Mouse (Mus musculus): ENCODE results near the gene Zfp39. TPM values are rescaled to one million over a fixed set of nuclear protein-coding genes. Genes with fewer than 3 reads are reported as not detected.

The Zfp39 gene
- total and polyA plus RNA-seq, 3 experiments: 0.88 to 3.7 (median 2.9) TPM

DNA sequence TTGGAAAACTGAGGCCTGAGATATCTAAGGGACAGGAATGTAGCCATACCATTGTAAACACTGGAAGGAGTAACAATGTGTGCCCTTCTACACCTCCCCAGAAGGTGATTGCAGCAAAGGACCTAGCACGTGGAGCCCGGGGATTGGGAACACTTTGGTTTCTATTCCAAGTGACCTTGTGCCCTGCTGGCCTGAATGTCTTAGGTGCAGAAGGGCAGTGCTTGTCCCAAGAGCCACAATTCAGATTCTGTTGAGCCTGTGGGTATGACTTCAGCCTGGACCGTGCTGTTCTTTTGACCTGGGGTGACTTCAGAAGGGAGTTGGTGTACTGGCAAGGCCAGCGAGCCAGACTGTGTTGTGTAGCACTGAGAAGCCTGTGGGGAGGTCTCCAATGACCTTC is 33.1 kb downstream of the Zfp39 start:
- no peaks in the 10 kb centered on the region for H3K27me3 ChIP-seq (ENCODE audit: control insufficient read depth, insufficient read depth, low read length)
- DNase-seq: no peak
- WGBS: 67% methylated on average over 4 of the region's 4 CpGs
- no peak overlapping the region for H3K9ac ChIP-seq (ENCODE audit: low read depth, low read length)
- no peak overlapping the region for H3K4me3 ChIP-seq
- intact Hi-C loops (cut with DNase I): no loop called here
- no peak overlapping the region for H3K27ac ChIP-seq
- no peak for TF ChIP-seq EP300 (IDR thresholded peaks at IDR 0.05; ENCODE audit: insufficient read depth, low read depth, low read length)
- TF ChIP-seq CTCF (IDR thresholded peaks at IDR 0.05): no peak
- no peak for TF ChIP-seq POLR2A (IDR thresholded peaks at IDR 0.05; ENCODE audit: insufficient read depth, low read depth, low read length)
- H3K4me1 ChIP-seq (ENCODE audit: control insufficient read depth, insufficient read depth, low read length): no peaks in the 10 kb centered on the region; the same call in 1 of the 2 replicates
- no peaks in the 10 kb centered on the region for H3K36me3 ChIP-seq (ENCODE audit: control insufficient read depth, insufficient read depth, low read length)
- no peaks in the 10 kb centered on the region for H3K79me2 ChIP-seq (replicated peaks; ENCODE audit: control insufficient read depth, insufficient read depth, low read length)

DNA sequence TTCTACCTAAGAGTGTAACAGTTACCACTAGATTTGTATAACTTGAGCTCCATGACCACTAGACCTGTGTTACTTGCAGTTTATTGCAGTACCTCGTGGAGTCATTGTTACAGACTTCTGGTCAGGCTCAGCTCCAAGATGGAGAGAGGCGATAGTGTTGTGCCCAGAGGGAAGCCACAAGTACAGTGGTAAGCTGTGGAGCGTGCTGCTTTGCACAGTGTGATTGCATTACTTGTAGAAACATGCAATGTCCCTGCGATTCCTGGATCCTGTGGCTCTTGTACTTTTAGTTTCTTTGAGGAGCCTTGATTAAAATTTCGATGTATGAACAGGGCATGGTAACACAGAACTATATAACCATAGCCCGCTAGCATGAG is 36.1 kb downstream of the Zfp39 start:
- Histone ChIP-seq H3K36me3 (ENCODE audit: control insufficient read depth, insufficient read depth, low read length) (no peaks in the 10 kb centered on the region), H3K4me1 (ENCODE audit: control insufficient read depth, insufficient read depth, low read length) (no peaks in the 10 kb centered on the region; the same call in 1 of the 2 replicates), H3K79me2 (replicated peaks; ENCODE audit: control insufficient read depth, insufficient read depth, low read length) (no peaks in the 10 kb centered on the region), H3K27me3 (ENCODE audit: control insufficient read depth, insufficient read depth, low read length) (no peaks in the 10 kb centered on the region), H3K27ac (no peak overlapping the region), H3K9ac (ENCODE audit: low read depth, low read length) (no peak overlapping the region), H3K4me3 (no peak overlapping the region)
- intact Hi-C loops (cut with DNase I): no loop called here
- TF ChIP-seq POLR2A (IDR thresholded peaks at IDR 0.05; ENCODE audit: insufficient read depth, low read depth, low read length): no peak
- no peak for TF ChIP-seq CTCF (IDR thresholded peaks at IDR 0.05)
- no peak for TF ChIP-seq EP300 (IDR thresholded peaks at IDR 0.05; ENCODE audit: insufficient read depth, low read depth, low read length)
- DNase-seq: no peak
- 82% methylated on average over 6 of the region's 6 CpGs for WGBS

DNA sequence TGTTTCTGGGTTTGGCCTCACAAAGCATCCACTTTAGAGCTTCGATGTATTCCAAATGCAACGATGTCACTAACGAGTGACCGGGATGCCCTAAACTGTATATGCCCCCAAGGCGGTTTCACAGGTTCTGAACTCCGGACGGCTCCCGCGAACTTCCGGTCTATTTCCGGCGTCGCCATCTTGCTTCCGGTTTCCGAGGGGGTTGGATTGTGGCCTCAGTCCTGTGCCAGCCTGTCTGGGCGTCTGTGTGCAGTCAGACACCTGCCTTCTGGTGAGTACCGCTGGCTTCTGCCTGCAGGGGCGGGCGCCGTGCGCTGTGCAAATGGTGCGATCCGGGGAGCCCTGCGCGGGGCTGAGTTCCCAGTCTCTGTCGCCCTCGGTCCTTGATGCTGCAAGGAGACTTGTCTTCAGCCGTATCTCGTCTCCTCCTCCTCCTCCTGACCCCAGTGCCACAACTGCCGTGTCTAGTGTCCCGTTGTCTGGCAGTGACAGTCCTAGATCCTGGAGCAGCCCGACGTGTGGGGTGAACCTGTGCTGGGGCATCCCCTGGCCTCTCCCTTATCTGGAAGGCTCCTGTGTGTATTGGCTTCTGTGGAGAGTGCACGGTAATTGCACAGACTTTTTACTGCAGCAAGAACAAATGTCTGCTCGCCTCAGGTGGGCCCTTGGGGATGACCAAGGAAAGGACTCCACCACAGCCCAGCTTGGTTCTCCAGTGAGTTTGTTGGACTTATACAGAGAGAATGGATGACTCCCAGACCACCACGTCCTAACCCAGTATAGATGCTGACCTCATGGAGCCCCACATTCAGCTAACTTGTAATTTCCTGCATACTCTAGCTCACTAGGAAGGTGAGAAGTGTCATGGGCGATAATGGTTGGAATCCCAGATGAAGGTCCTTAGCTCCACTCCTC is 36.7 kb downstream of the Zfp39 start, which contains the start of gene 2810021J22Rik:
Gene 2810021J22Rik, plus strand, starts transcription at position 178 of the 915 bp plus-strand sequence.
- no peaks in the 10 kb centered on the region for H3K79me2 ChIP-seq (replicated peaks; ENCODE audit: control insufficient read depth, insufficient read depth, low read length)
- intact Hi-C loops (cut with DNase I): no loop called here
- peak within 1 kb of the TSS; percentile 55 for H3K4me3 ChIP-seq
- TF ChIP-seq EP300 (IDR thresholded peaks at IDR 0.05; ENCODE audit: insufficient read depth, low read depth, low read length) (no peak), CTCF (IDR thresholded peaks at IDR 0.05) (peak; percentile 35), POLR2A (IDR thresholded peaks at IDR 0.05; ENCODE audit: insufficient read depth, low read depth, low read length) (peak; percentile 36; the same call in 1 of the 2 replicates)
- no peaks in the 10 kb centered on the region for H3K36me3 ChIP-seq (ENCODE audit: control insufficient read depth, insufficient read depth, low read length)
- 5% methylated on average over 37 of the region's 37 CpGs for WGBS
- DNase-seq: peak; percentile 74 to 82
- H3K27me3 ChIP-seq (ENCODE audit: control insufficient read depth, insufficient read depth, low read length): no peaks in the 10 kb centered on the region
- H3K4me1 ChIP-seq (ENCODE audit: control insufficient read depth, insufficient read depth, low read length): no peaks in the 10 kb centered on the region; the same call in 1 of the 2 replicates
- H3K27ac ChIP-seq: peak within 1 kb of the TSS; percentile 40
- H3K9ac ChIP-seq (ENCODE audit: low read depth, low read length): peak within 1 kb of the TSS; percentile 67

DNA sequence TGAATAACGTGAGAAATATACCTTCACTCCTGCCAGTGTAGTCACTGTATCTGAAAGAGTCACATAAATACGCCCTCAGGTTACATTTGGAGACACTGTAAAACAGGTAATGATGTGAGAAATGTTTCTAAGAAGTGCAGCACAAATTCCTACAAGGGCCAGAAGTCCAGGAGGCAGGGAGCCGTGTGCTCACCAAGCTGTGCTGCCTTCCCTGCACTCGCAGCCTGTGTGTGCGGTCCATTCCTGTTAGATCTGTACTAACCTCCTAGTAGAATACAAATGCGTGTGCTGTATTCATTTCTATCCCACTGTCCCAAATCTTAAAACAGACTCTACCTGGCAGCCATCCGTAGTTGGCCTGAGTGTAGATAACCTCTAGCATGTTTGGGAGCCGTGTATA is 43.3 kb downstream of the Zfp39 start:
- Histone ChIP-seq H3K27ac (no peak overlapping the region), H3K4me1 (ENCODE audit: control insufficient read depth, insufficient read depth, low read length) (no peaks in the 10 kb centered on the region), H3K36me3 (ENCODE audit: control insufficient read depth, insufficient read depth, low read length) (peaks cover 2% of the 10 kb centered on the region), H3K27me3 (ENCODE audit: control insufficient read depth, insufficient read depth, low read length) (no peaks in the 10 kb centered on the region), H3K4me3 (no peak overlapping the region), H3K79me2 (replicated peaks; ENCODE audit: control insufficient read depth, insufficient read depth, low read length) (no peaks in the 10 kb centered on the region), H3K9ac (ENCODE audit: low read depth, low read length) (no peak overlapping the region)
- TF ChIP-seq POLR2A (IDR thresholded peaks at IDR 0.05; ENCODE audit: insufficient read depth, low read depth, low read length) (no peak), CTCF (IDR thresholded peaks at IDR 0.05) (no peak)
- intact Hi-C loops (cut with DNase I): no loop called here
- DNase-seq: no peak
- 97% methylated on average over 8 of the region's 8 CpGs for WGBS

DNA sequence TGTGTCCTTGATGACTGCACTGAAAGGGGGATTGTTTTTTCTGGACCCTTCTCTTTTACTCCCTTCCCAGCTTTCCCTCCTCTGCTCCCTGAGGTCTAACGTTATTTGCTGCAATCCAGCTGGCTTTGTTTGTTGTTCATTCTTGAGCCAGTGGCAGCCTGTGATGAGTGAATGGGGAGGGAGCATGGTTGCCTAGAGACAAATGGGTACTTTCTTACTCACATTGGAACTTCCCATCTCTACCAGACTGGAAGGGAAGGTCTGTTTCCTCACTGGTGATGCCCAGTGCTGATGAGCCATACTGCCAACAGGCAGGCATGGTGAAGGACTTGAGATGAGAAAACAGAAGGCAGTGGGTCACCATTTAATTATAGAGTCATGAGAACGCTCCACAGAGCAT is 54.3 kb downstream of the Zfp39 start:
- DNase-seq: no peak
- no peak for TF ChIP-seq POLR2A (IDR thresholded peaks at IDR 0.05; ENCODE audit: insufficient read depth, low read depth, low read length)
- TF ChIP-seq CTCF (IDR thresholded peaks at IDR 0.05): no peak
- no peak for TF ChIP-seq EP300 (IDR thresholded peaks at IDR 0.05; ENCODE audit: insufficient read depth, low read depth, low read length)
- no peaks in the 10 kb centered on the region for H3K79me2 ChIP-seq (replicated peaks; ENCODE audit: control insufficient read depth, insufficient read depth, low read length)
- H3K9ac ChIP-seq (ENCODE audit: low read depth, low read length): no peak overlapping the region
- no peak overlapping the region for H3K27ac ChIP-seq
- H3K27me3 ChIP-seq (ENCODE audit: control insufficient read depth, insufficient read depth, low read length): no peaks in the 10 kb centered on the region
- WGBS: 68% methylated on average over 2 of the region's 2 CpGs
- intact Hi-C loops (cut with DNase I): loop anchor here (5.0 kb wide), 1 partner anchor 53 kb away; the partner anchor contains the start of gene Zfp39
- peaks cover 2% of the 10 kb centered on the region for H3K4me1 ChIP-seq (ENCODE audit: control insufficient read depth, insufficient read depth, low read length)
- H3K4me3 ChIP-seq: no peak overlapping the region
- H3K36me3 ChIP-seq (ENCODE audit: control insufficient read depth, insufficient read depth, low read length): no peaks in the 10 kb centered on the region

DNA sequence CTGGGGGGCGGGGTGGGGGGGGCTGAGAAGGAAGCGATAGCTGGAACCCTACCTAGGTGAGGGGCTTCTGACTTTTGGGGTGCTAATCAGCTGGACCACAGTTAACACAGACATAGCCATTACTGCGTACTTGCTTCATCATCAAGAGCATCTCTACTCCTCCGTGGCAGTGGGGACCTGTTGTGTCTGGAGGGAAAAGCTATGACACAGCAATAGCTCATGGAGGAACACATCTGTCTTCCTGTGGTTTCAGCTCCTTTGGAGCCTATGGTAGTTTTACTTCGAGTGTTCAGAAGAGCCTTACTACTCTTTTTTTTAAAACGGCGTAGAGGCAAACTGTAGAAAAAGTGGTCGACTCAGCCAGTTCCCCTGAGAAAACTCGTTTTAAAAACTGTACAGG is 56.4 kb downstream of the Zfp39 start:
- H3K27ac ChIP-seq: peak overlapping the region; percentile 65; the same call in 1 of the 2 replicates
- no peaks in the 10 kb centered on the region for H3K27me3 ChIP-seq (ENCODE audit: control insufficient read depth, insufficient read depth, low read length)

More for the DNA sequence above, 56.4 kb downstream of the Zfp39 start:
- DNase-seq: no peak
- peak overlapping the region; percentile 97 for H3K9ac ChIP-seq (ENCODE audit: low read depth, low read length)
- no peaks in the 10 kb centered on the region for H3K36me3 ChIP-seq (ENCODE audit: control insufficient read depth, insufficient read depth, low read length)
- no peak for TF ChIP-seq EP300 (IDR thresholded peaks at IDR 0.05; ENCODE audit: insufficient read depth, low read depth, low read length)
- TF ChIP-seq POLR2A (IDR thresholded peaks at IDR 0.05; ENCODE audit: insufficient read depth, low read depth, low read length): no peak
- TF ChIP-seq CTCF (IDR thresholded peaks at IDR 0.05): no peak
- intact Hi-C loops (cut with DNase I): loop anchor here (5.0 kb wide), 1 partner anchor 55 kb away; the partner anchor contains the start of gene Zfp39
- 35% methylated on average over 9 of the region's 9 CpGs for WGBS
- no peaks in the 10 kb centered on the region for H3K79me2 ChIP-seq (replicated peaks; ENCODE audit: control insufficient read depth, insufficient read depth, low read length)
- peak overlapping the region; percentile 73 for H3K4me3 ChIP-seq
- peaks cover 2% of the 10 kb centered on the region for H3K4me1 ChIP-seq (ENCODE audit: control insufficient read depth, insufficient read depth, low read length)
